Mouse (Mus musculus) CD8-positive naive resting alpha-beta T cell, adult 2 months (primary cell): ENCODE results near the gene Nav3.

ENCODE experiments used
- DNase-seq, 2 experiments: peaks; one replicate each; pipeline ENCODE4 v3.0.0; 2022; ENCODE audit warnings: low read depth in 2 of 2, low spot score in 2 of 2

Gene Nav3

GRCm38 (mm10) chr10:110192881-110193280 lies 263.1 kb downstream of the Nav3 start:
- no peak for DNase-seq

- DNase-seq = no peak
Measured at GRCm38 (mm10) chr10:110192026-110192805, 263.8 kb downstream of the Nav3 start.

GRCm38 (mm10) chr10:110186242-110186641 lies 269.8 kb downstream of the Nav3 start:
- no peak for DNase-seq

GRCm38 (mm10) chr10:110175874-110176273 lies 280.1 kb downstream of the Nav3 start:
- DNase-seq = no peak

GRCm38 (mm10) chr10:110169416-110169815 lies 286.6 kb downstream of the Nav3 start:
- DNase-seq = no peak

GRCm38 (mm10) chr10:110168892-110169291 lies 287.1 kb downstream of the Nav3 start:
- no peak for DNase-seq

GRCm38 (mm10) chr10:110162596-110162995 lies 293.4 kb downstream of the Nav3 start:
- DNase-seq = no peak

- no peak for DNase-seq
Measured at GRCm38 (mm10) chr10:110160894-110161293, 295.1 kb downstream of the Nav3 start.

GRCm38 (mm10) chr10:110159548-110159947 lies 296.5 kb downstream of the Nav3 start:
- DNase-seq = no peak

GRCm38 (mm10) chr10:110158122-110158521 lies 297.9 kb downstream of the Nav3 start:
- no peak for DNase-seq

GRCm38 (mm10) chr10:110156412-110156811 lies 299.6 kb downstream of the Nav3 start:
- DNase-seq = no peak

GRCm38 (mm10) chr10:110155494-110155893 lies 300.5 kb downstream of the Nav3 start:
- DNase-seq = no peak

GRCm38 (mm10) chr10:110154873-110155237 lies 301.1 kb downstream of the Nav3 start:
- DNase-seq = no peak

GRCm38 (mm10) chr10:110154001-110154872 lies 301.8 kb downstream of the Nav3 start:
- DNase-seq = no peak

GRCm38 (mm10) chr10:110120572-110120971 lies 335.4 kb downstream of the Nav3 start:
- no peak for DNase-seq

- DNase-seq = no peak
Measured at GRCm38 (mm10) chr10:110117341-110117740, 338.7 kb downstream of the Nav3 start.

- DNase-seq = no peak
Measured at GRCm38 (mm10) chr10:110112669-110113458, 343.1 kb downstream of the Nav3 start.

- no peak for DNase-seq
Measured at GRCm38 (mm10) chr10:110103255-110103654, 352.7 kb downstream of the Nav3 start.

GRCm38 (mm10) chr10:110102231-110102630 lies 353.8 kb downstream of the Nav3 start:
- no peak for DNase-seq

- no peak for DNase-seq
Measured at GRCm38 (mm10) chr10:110094433-110094832, 361.6 kb downstream of the Nav3 start.

- no peak for DNase-seq
Measured at GRCm38 (mm10) chr10:110088444-110089061, 367.5 kb downstream of the Nav3 start.
